Comparison of ENCODE assay signal across 24 mouse cellular contexts in the genomic region with DNA sequence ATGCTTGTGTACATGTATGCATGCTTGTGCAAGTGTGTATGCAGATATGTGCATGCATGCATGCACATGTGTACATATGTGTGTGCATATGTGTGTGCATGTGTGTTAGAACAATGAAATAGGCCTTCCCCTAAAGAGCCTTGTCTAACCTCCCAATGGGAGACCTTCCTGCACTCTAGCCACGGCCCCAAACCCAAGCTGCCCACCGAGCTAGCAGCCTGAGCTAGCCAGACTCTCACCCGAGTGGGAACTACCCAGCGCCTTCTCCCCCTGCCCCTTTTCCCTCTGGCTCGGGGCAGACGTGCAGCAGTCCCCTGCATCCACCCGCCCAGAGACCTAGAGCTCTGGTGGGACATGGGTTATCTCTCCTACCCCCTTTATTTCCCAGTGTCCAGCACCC. TPM values are rescaled to one million over a fixed set of nuclear protein-coding genes. Genes with fewer than 3 reads are reported as not detected.
A peak's percentile ranks its signal among the peaks of the same experiment; 100 is the strongest.
DNase-seq lines count a peak whose midpoint lies in the region; ATAC-seq lines count a peak whose summit lies in the region.
"Had no signal": no experiment of that assay in that cellular context is flagged by ENCODE, and none has a peak within 500 bp of the region (broad histone marks: within the 10 kb centered on the region; RNA-seq: fewer than 3 reads in every experiment).

No protein-coding gene starts in this region.

- no peak overlapping the region for H3K9ac ChIP-seq in neural tube, embryonic 15.5 days (replicated peaks)
- no peak overlapping the region for H3K9ac ChIP-seq in limb, embryonic 11.5 days (ENCODE audit: low read length)
- H3K9ac ChIP-seq: embryonic facial prominence, embryonic 15.5 days; hindbrain, embryonic 12.5 days had no signal

- 79% methylated on average over 7 of the region's 7 CpGs for WGBS in neural tube, embryonic 15.5 days
- WGBS in limb, embryonic 11.5 days, result 72% methylated on average over 6 of the region's 7 CpGs

- no peak overlapping the region for H3K27ac ChIP-seq in neural tube, embryonic 15.5 days (replicated peaks)
- H3K27ac ChIP-seq in limb, embryonic 11.5 days (replicated peaks; ENCODE audit: low read depth, low read length), result no peak overlapping the region
- H3K27ac ChIP-seq: embryonic facial prominence, embryonic 15.5 days; forebrain, embryonic 10.5 days; hindbrain, embryonic 12.5 days had no signal

- peaks cover 15% of the 10 kb centered on the region for H3K4me1 ChIP-seq in neural tube, embryonic 15.5 days
- no peaks in the 10 kb centered on the region for H3K4me1 ChIP-seq in limb, embryonic 11.5 days (ENCODE audit: control insufficient read depth, insufficient read depth, low read length)

- DNase-seq in cerebellum, adult 8-10 months, result peak; percentile 16
- DNase-seq in cerebellum, postnatal 10 days, result no peak
- DNase-seq in heart, adult 11 months, result peak; percentile 69
- DNase-seq in heart, adult 9 months (ENCODE audit: low spot score in 2 of 2), result no peak
- DNase-seq in neural tube, embryonic 10.5 days (ENCODE audit: extremely low spot score, low spot score), result peak; percentile 7
- peak; percentile 18 for DNase-seq in limb, embryonic 11.5 days (ENCODE audit: low spot score)
- DNase-seq: adrenal gland, postnatal 10 days; embryo, embryonic 11 days; gastrocnemius, postnatal 10 days; heart, postnatal 10 days; heart, postnatal 4 days had no signal

- ATAC-seq in neural tube, embryonic 15.5 days (ENCODE audit: low FRiP score), result no peak
- no peak for ATAC-seq in limb, embryonic 11.5 days (ENCODE audit: insufficient number of reproducible peaks, low FRiP score, low TSS enrichment, low read depth)
- ATAC-seq: forebrain, embryonic 16.5 days; hindbrain, embryonic 16.5 days; inflammation-experienced regulatory T-cells, adult 6 months had no signal

- no peaks in the 10 kb centered on the region for H3K36me3 ChIP-seq in neural tube, embryonic 15.5 days
- H3K36me3 ChIP-seq in limb, embryonic 11.5 days (ENCODE audit: control insufficient read depth, insufficient read depth, low read length), result no peaks in the 10 kb centered on the region
- H3K36me3 ChIP-seq: embryonic facial prominence, embryonic 15.5 days; forebrain, embryonic 10.5 days; hindbrain, embryonic 12.5 days had no signal

- no peak overlapping the region for H3K4me2 ChIP-seq in neural tube, embryonic 15.5 days
- no peak overlapping the region for H3K4me2 ChIP-seq in limb, embryonic 11.5 days (ENCODE audit: low read depth, severe bottlenecking)
- H3K4me2 ChIP-seq: embryonic facial prominence, embryonic 15.5 days; hindbrain, embryonic 12.5 days had no signal

- no peaks in the 10 kb centered on the region for H3K27me3 ChIP-seq in neural tube, embryonic 15.5 days (replicated peaks)
- H3K27me3 ChIP-seq in limb, embryonic 11.5 days (ENCODE audit: control insufficient read depth, insufficient read depth, low read length), result no peaks in the 10 kb centered on the region
- H3K27me3 ChIP-seq: embryonic facial prominence, embryonic 15.5 days had no signal

- H3K4me3 ChIP-seq in neural tube, embryonic 15.5 days (replicated peaks), result no peak overlapping the region
- no peak overlapping the region for H3K4me3 ChIP-seq in limb, embryonic 11.5 days (ENCODE audit: low read depth, low read length)
- H3K4me3 ChIP-seq: embryonic facial prominence, embryonic 15.5 days; erythroblast, embryonic 14.5 days; forebrain, embryonic 10.5 days; hindbrain, embryonic 12.5 days had no signal

- H3K9me3 ChIP-seq in neural tube, embryonic 15.5 days (replicated peaks), result no peaks in the 10 kb centered on the region
- no peaks in the 10 kb centered on the region for H3K9me3 ChIP-seq in limb, embryonic 11.5 days (ENCODE audit: control insufficient read depth, low read length)
- H3K9me3 ChIP-seq: embryonic facial prominence, embryonic 15.5 days; forebrain, embryonic 10.5 days; hindbrain, embryonic 12.5 days had no signal

RNA-seq across cellular contexts. Expression of a gene that starts 47.3 kb away (rescaled TPM):
- polyA plus RNA-seq in neural tube, embryonic 15.5 days (2015; fragmentation: Nextera tagmentation; extraction: Ambion mirVana), result not detected in 2 replicates
- polyA plus RNA-seq in limb, embryonic 11.5 days (2014; fragmentation: Nextera tagmentation; extraction: Ambion mirVana), result not detected in 2 replicates
- polyA plus RNA-seq: brain, embryonic 14.5 days; C2C12; embryonic facial prominence, embryonic 11.5 days; embryonic facial prominence, embryonic 15.5 days; erythroblast, embryonic 14.5 days; forebrain, embryonic 10.5 days; forebrain, embryonic 16.5 days; frontal cortex, adult 2 months; heart, embryonic 14.5 days; hindbrain, embryonic 12.5 days; hindbrain, embryonic 16.5 days; inflammation-experienced regulatory T-cells, adult 6 months had no signal

Comparison
In these comparisons a context has a peak if more than half of its experiments do, and no peak if none do; other contexts are left out.
1. DNase-seq: peak in cerebellum, adult 8-10 months (single experiment), heart, adult 11 months (single experiment), neural tube, embryonic 10.5 days (single experiment) and limb, embryonic 11.5 days (single experiment); none in cerebellum, postnatal 10 days (0 of 2) and heart, adult 9 months (0 of 2).